Mouse (Mus musculus): ENCODE data around the gene Rapgef2. TPM values are rescaled to one million over a fixed set of nuclear protein-coding genes. Genes with fewer than 3 reads are reported as not detected.

Gene Rapgef2
- polyA plus RNA-seq, 2 experiments, result 7.6 to 12.5 TPM

GRCm38 (mm10) chr3:79283031-79283430, 3.3 kb downstream of the Rapgef2 start:
- 53% methylated on average over 2 of the region's 2 CpGs for WGBS
- H3K27me3 ChIP-seq (ENCODE audit: control insufficient read depth, insufficient read depth, low read length), result no peaks in the 10 kb centered on the region
- H3K4me2 ChIP-seq (replicated peaks; ENCODE audit: low read depth, low read length, severe bottlenecking), result no peak overlapping the region
- ATAC-seq (ENCODE audit: low FRiP score, low read depth) (no peak), DNase-seq (ENCODE audit: low spot score) (no peak)
- no peak overlapping the region for H3K27ac ChIP-seq (replicated peaks; ENCODE audit: low read depth, low read length)
- H3K9ac ChIP-seq (ENCODE audit: low read depth, low read length, severe bottlenecking), result no peak overlapping the region
- peaks cover 32% of the 10 kb centered on the region for H3K4me1 ChIP-seq (ENCODE audit: control insufficient read depth, insufficient read depth, low read length)
- no peak for TF ChIP-seq POLR2A (IDR thresholded peaks at IDR 0.05; ENCODE audit: borderline replicate concordance, extremely low read depth, insufficient read depth, insufficient read length)
- no peaks in the 10 kb centered on the region for H3K9me3 ChIP-seq (ENCODE audit: control insufficient read depth, low read length)
- no peak overlapping the region for H3K4me3 ChIP-seq (replicated peaks; ENCODE audit: low read length)
- no peaks in the 10 kb centered on the region for H3K36me3 ChIP-seq (ENCODE audit: control insufficient read depth, insufficient read depth, low read length)

GRCm38 (mm10) chr3:79275856-79276645, 10.3 kb downstream of the Rapgef2 start:
- H3K27me3 ChIP-seq (ENCODE audit: control insufficient read depth, insufficient read depth, low read length), result no peaks in the 10 kb centered on the region
- 84% methylated on average over 11 of the region's 11 CpGs for WGBS
- H3K9ac ChIP-seq (ENCODE audit: low read depth, low read length, severe bottlenecking), result no peak overlapping the region
- ATAC-seq (ENCODE audit: low FRiP score, low read depth) (no peak), DNase-seq (ENCODE audit: low spot score) (no peak)
- no peak overlapping the region for H3K27ac ChIP-seq (replicated peaks; ENCODE audit: low read depth, low read length)
- H3K4me1 ChIP-seq (ENCODE audit: control insufficient read depth, insufficient read depth, low read length), result peaks cover 13% of the 10 kb centered on the region
- H3K36me3 ChIP-seq (ENCODE audit: control insufficient read depth, insufficient read depth, low read length), result no peaks in the 10 kb centered on the region
- H3K4me2 ChIP-seq (replicated peaks; ENCODE audit: low read depth, low read length, severe bottlenecking), result no peak overlapping the region
- H3K9me3 ChIP-seq (ENCODE audit: control insufficient read depth, low read length), result no peaks in the 10 kb centered on the region
- TF ChIP-seq POLR2A (IDR thresholded peaks at IDR 0.05; ENCODE audit: borderline replicate concordance, extremely low read depth, insufficient read depth, insufficient read length), result no peak
- no peak overlapping the region for H3K4me3 ChIP-seq (replicated peaks; ENCODE audit: low read length)

- no peak overlapping the region for H3K4me3 ChIP-seq (replicated peaks; ENCODE audit: low read length)
- DNase-seq (ENCODE audit: low spot score) (no peak), ATAC-seq (ENCODE audit: low FRiP score, low read depth) (no peak)
- H3K9ac ChIP-seq (ENCODE audit: low read depth, low read length, severe bottlenecking), result no peak overlapping the region
- H3K9me3 ChIP-seq (ENCODE audit: control insufficient read depth, low read length), result no peaks in the 10 kb centered on the region
- no peaks in the 10 kb centered on the region for H3K27me3 ChIP-seq (ENCODE audit: control insufficient read depth, insufficient read depth, low read length)
- H3K4me1 ChIP-seq (ENCODE audit: control insufficient read depth, insufficient read depth, low read length), result peaks cover 16% of the 10 kb centered on the region
- H3K36me3 ChIP-seq (ENCODE audit: control insufficient read depth, insufficient read depth, low read length), result no peaks in the 10 kb centered on the region
- 24% methylated on average over 1 of the region's 1 CpGs for WGBS
- no peak for TF ChIP-seq POLR2A (IDR thresholded peaks at IDR 0.05; ENCODE audit: borderline replicate concordance, extremely low read depth, insufficient read depth, insufficient read length)
- no peak overlapping the region for H3K27ac ChIP-seq (replicated peaks; ENCODE audit: low read depth, low read length)
- no peak overlapping the region for H3K4me2 ChIP-seq (replicated peaks; ENCODE audit: low read depth, low read length, severe bottlenecking)
Measured at GRCm38 (mm10) chr3:79273350-79273749, 13.0 kb downstream of the Rapgef2 start.

GRCm38 (mm10) chr3:79272939-79273338, 13.4 kb downstream of the Rapgef2 start:
- no peak for ATAC-seq (ENCODE audit: low FRiP score, low read depth)
- no peak for TF ChIP-seq POLR2A (IDR thresholded peaks at IDR 0.05; ENCODE audit: borderline replicate concordance, extremely low read depth, insufficient read depth, insufficient read length)
- no peaks in the 10 kb centered on the region for H3K27me3 ChIP-seq (ENCODE audit: control insufficient read depth, insufficient read depth, low read length)
- no peak overlapping the region for H3K27ac ChIP-seq (replicated peaks; ENCODE audit: low read depth, low read length)
- no peak for DNase-seq (ENCODE audit: low spot score)
- WGBS, result 62% methylated on average over 4 of the region's 4 CpGs
- peaks cover 16% of the 10 kb centered on the region for H3K4me1 ChIP-seq (ENCODE audit: control insufficient read depth, insufficient read depth, low read length)
- H3K4me2 ChIP-seq (replicated peaks; ENCODE audit: low read depth, low read length, severe bottlenecking), result no peak overlapping the region
- no peaks in the 10 kb centered on the region for H3K9me3 ChIP-seq (ENCODE audit: control insufficient read depth, low read length)
- H3K4me3 ChIP-seq (replicated peaks; ENCODE audit: low read length), result no peak overlapping the region
- H3K9ac ChIP-seq (ENCODE audit: low read depth, low read length, severe bottlenecking), result no peak overlapping the region
- H3K36me3 ChIP-seq (ENCODE audit: control insufficient read depth, insufficient read depth, low read length), result no peaks in the 10 kb centered on the region

GRCm38 (mm10) chr3:79270980-79271555, 15.2 kb downstream of the Rapgef2 start:
- Histone ChIP-seq H3K4me3 (replicated peaks; ENCODE audit: low read length) (no peak overlapping the region), H3K9me3 (ENCODE audit: control insufficient read depth, low read length) (no peaks in the 10 kb centered on the region), H3K36me3 (ENCODE audit: control insufficient read depth, insufficient read depth, low read length) (no peaks in the 10 kb centered on the region), H3K9ac (ENCODE audit: low read depth, low read length, severe bottlenecking) (no peak overlapping the region), H3K4me1 (ENCODE audit: control insufficient read depth, insufficient read depth, low read length) (peaks cover 16% of the 10 kb centered on the region), H3K27me3 (ENCODE audit: control insufficient read depth, insufficient read depth, low read length) (no peaks in the 10 kb centered on the region), H3K27ac (replicated peaks; ENCODE audit: low read depth, low read length) (no peak overlapping the region), H3K4me2 (replicated peaks; ENCODE audit: low read depth, low read length, severe bottlenecking) (no peak overlapping the region)
- no peak for TF ChIP-seq POLR2A (IDR thresholded peaks at IDR 0.05; ENCODE audit: borderline replicate concordance, extremely low read depth, insufficient read depth, insufficient read length)
- DNase-seq (ENCODE audit: low spot score), result no peak
- WGBS, result 72% methylated on average over 12 of the region's 12 CpGs
- ATAC-seq (ENCODE audit: low FRiP score, low read depth), result no peak

All from limb, embryonic 14.5 days (tissue).